Mouse (Mus musculus) erythroblast, embryonic 14.5 days (primary cell): ENCODE data around the gene Tmem63b.

Source experiments
- GATA1 ChIP-seq: IDR thresholded peaks from 2 replicates; pipeline ENCODE4 v1.6.1; 2012; ENCODE audit warnings: low read length, inconsistent platforms, mixed read lengths
- TAL1 ChIP-seq: IDR thresholded peaks from 3 replicates; pipeline ENCODE4 v1.6.1; 2012; ENCODE audit warnings: low read length, inconsistent platforms, mixed read lengths

GRCm38 (mm10) chr17:45724574-45724921, 37.8 kb upstream of the Tmem63b start:
- TF ChIP-seq GATA1 = no peak
- TF ChIP-seq TAL1 = no peak
